In the genomic region with DNA sequence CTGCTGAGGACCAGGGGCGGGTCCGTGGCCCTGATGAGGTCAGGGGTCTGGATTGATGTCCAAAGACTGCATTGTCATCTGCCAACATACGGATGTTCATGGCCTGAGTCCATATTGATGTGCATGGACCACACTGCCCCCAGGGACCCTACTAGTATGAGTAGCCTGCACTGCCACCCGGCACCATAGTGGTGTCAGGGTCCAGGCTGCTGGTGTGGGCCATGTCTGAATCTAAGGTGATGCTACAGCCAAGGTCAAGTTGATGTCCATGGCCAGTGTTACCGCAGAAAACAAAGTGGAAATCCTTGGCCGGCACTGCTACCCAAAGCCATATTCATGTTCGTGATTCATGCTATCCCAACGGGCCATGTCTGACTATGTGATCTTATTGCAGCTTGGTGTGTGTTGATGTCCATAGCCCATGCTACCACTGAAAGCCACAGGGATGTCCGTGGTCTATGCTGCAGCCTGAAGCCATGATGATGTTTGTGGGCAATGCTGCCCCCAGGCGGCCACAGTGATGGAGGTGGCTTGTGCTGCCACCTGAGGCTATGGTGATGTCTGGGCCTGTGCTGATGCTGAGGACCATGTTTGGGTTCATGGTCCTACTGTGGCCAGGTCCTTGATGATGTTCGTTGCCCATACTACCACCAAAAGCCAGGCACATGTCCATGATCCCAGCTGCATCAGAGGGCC, we compare ENCODE assay signal across 10 mouse cellular contexts.
DNase-seq lines count a peak whose midpoint lies in the region; ATAC-seq and TF ChIP-seq lines count a peak whose summit lies in the region.
"Had no signal": no experiment of that assay in that cellular context is flagged by ENCODE, and none has a peak within 500 bp of the region (broad histone marks: within the 10 kb centered on the region; RNA-seq: fewer than 3 reads in every experiment).

No protein-coding gene starts in this region.

- peak; percentile 26 for DNase-seq in brain, adult 2 months (ENCODE audit: low read depth, low spot score)
- peak; percentile 17 for DNase-seq in liver, postnatal 0 days
- DNase-seq in natural killer cell, adult 2 months (ENCODE audit: low spot score in 2 of 2): no peak
- DNase-seq: gastrocnemius, postnatal 14 days had no signal

- peak; percentile 37 for TF ChIP-seq CTCF in liver, postnatal 0 days (IDR thresholded peaks at IDR 0.05; ENCODE audit: low read depth)

- H3K4me1 ChIP-seq in forebrain, embryonic 13.5 days: no peaks in the 10 kb centered on the region
- no peaks in the 10 kb centered on the region for H3K4me1 ChIP-seq in forebrain, embryonic 15.5 days
- no peaks in the 10 kb centered on the region for H3K4me1 ChIP-seq in midbrain, embryonic 12.5 days
- H3K4me1 ChIP-seq in midbrain, embryonic 16.5 days (ENCODE audit: control insufficient read depth, insufficient read depth, low read length): no peaks in the 10 kb centered on the region
- no peaks in the 10 kb centered on the region for H3K4me1 ChIP-seq in liver, postnatal 0 days (ENCODE audit: insufficient read depth)
- H3K4me1 ChIP-seq: lung, embryonic 15.5 days had no signal

- no peak for TF ChIP-seq EP300 in liver, postnatal 0 days (IDR thresholded peaks at IDR 0.05; ENCODE audit: low read depth)

- H3K4me2 ChIP-seq in forebrain, embryonic 13.5 days: no peak overlapping the region
- no peak overlapping the region for H3K4me2 ChIP-seq in forebrain, embryonic 15.5 days (replicated peaks)
- H3K4me2 ChIP-seq in midbrain, embryonic 12.5 days (replicated peaks): no peak overlapping the region
- no peak overlapping the region for H3K4me2 ChIP-seq in midbrain, embryonic 16.5 days (ENCODE audit: low read length)
- H3K4me2 ChIP-seq in liver, postnatal 0 days (ENCODE audit: low read depth, low read length): no peak overlapping the region
- H3K4me2 ChIP-seq: lung, embryonic 15.5 days had no signal

- no peak overlapping the region for H3K27ac ChIP-seq in forebrain, embryonic 13.5 days
- H3K27ac ChIP-seq in forebrain, embryonic 15.5 days (replicated peaks): no peak overlapping the region
- no peak overlapping the region for H3K27ac ChIP-seq in midbrain, embryonic 12.5 days (replicated peaks)
- no peak overlapping the region for H3K27ac ChIP-seq in midbrain, embryonic 16.5 days (ENCODE audit: low read length)
- no peak overlapping the region for H3K27ac ChIP-seq in liver, postnatal 0 days (ENCODE audit: low read depth)
- H3K27ac ChIP-seq: lung, embryonic 15.5 days had no signal

- no peaks in the 10 kb centered on the region for H3K9me3 ChIP-seq in forebrain, embryonic 13.5 days (replicated peaks)
- H3K9me3 ChIP-seq in forebrain, embryonic 15.5 days: no peaks in the 10 kb centered on the region
- H3K9me3 ChIP-seq in midbrain, embryonic 12.5 days: no peaks in the 10 kb centered on the region
- no peaks in the 10 kb centered on the region for H3K9me3 ChIP-seq in midbrain, embryonic 16.5 days (replicated peaks; ENCODE audit: control insufficient read depth, low read length, poor library complexity, severe bottlenecking)
- no peaks in the 10 kb centered on the region for H3K9me3 ChIP-seq in liver, postnatal 0 days (ENCODE audit: low read length)
- H3K9me3 ChIP-seq: lung, embryonic 15.5 days had no signal

- H3K9ac ChIP-seq in forebrain, embryonic 13.5 days: no peak overlapping the region
- no peak overlapping the region for H3K9ac ChIP-seq in forebrain, embryonic 15.5 days (replicated peaks)
- no peak overlapping the region for H3K9ac ChIP-seq in midbrain, embryonic 12.5 days (replicated peaks)
- no peak overlapping the region for H3K9ac ChIP-seq in midbrain, embryonic 16.5 days (ENCODE audit: low read depth, low read length)
- no peak overlapping the region for H3K9ac ChIP-seq in liver, postnatal 0 days (replicated peaks)
- H3K9ac ChIP-seq: lung, embryonic 15.5 days had no signal

- no peak overlapping the region for H3K4me3 ChIP-seq in forebrain, embryonic 13.5 days
- H3K4me3 ChIP-seq in forebrain, embryonic 15.5 days: no peak overlapping the region
- H3K4me3 ChIP-seq in midbrain, embryonic 12.5 days: no peak overlapping the region
- H3K4me3 ChIP-seq in midbrain, embryonic 16.5 days (ENCODE audit: low read depth, low read length): no peak overlapping the region
- H3K4me3 ChIP-seq in liver, postnatal 0 days (ENCODE audit: low read depth, low read length): no peak overlapping the region
- H3K4me3 ChIP-seq: lung, embryonic 15.5 days had no signal

- WGBS in forebrain, embryonic 13.5 days: 82% methylated on average over 11 of the region's 11 CpGs
- 86% methylated on average over 11 of the region's 11 CpGs for WGBS in forebrain, embryonic 15.5 days
- WGBS in midbrain, embryonic 12.5 days: 79% methylated on average over 11 of the region's 11 CpGs
- WGBS in midbrain, embryonic 16.5 days: 88% methylated on average over 11 of the region's 11 CpGs
- 70% methylated on average over 11 of the region's 11 CpGs for WGBS in liver, postnatal 0 days (ENCODE audit: insufficient replicate concordance)

- ATAC-seq in forebrain, embryonic 13.5 days: peak; percentile 36; the same call in 1 of the 2 replicates
- no peak for ATAC-seq in forebrain, embryonic 15.5 days (replicated peaks)
- peak; percentile 41; the same call in 1 of the 2 replicates for ATAC-seq in midbrain, embryonic 12.5 days (ENCODE audit: low FRiP score, low read depth)
- ATAC-seq in midbrain, embryonic 16.5 days: no peak
- ATAC-seq in liver, postnatal 0 days: no peak
- no peak for ATAC-seq in activated CD4-positive, CD25-positive, alpha-beta regulatory T cell, adult 4 months

- H3K27me3 ChIP-seq in forebrain, embryonic 13.5 days: no peaks in the 10 kb centered on the region
- H3K27me3 ChIP-seq in forebrain, embryonic 15.5 days: no peaks in the 10 kb centered on the region
- no peaks in the 10 kb centered on the region for H3K27me3 ChIP-seq in midbrain, embryonic 12.5 days
- H3K27me3 ChIP-seq in midbrain, embryonic 16.5 days (ENCODE audit: control insufficient read depth, insufficient read depth, low read depth, low read length): no peaks in the 10 kb centered on the region
- H3K27me3 ChIP-seq in liver, postnatal 0 days (ENCODE audit: insufficient read depth, low read length): no peaks in the 10 kb centered on the region
- H3K27me3 ChIP-seq: lung, embryonic 15.5 days had no signal

- no peaks in the 10 kb centered on the region for H3K36me3 ChIP-seq in forebrain, embryonic 13.5 days (ENCODE audit: poor library complexity, severe bottlenecking)
- no peaks in the 10 kb centered on the region for H3K36me3 ChIP-seq in forebrain, embryonic 15.5 days
- H3K36me3 ChIP-seq in midbrain, embryonic 12.5 days: no peaks in the 10 kb centered on the region
- no peaks in the 10 kb centered on the region for H3K36me3 ChIP-seq in midbrain, embryonic 16.5 days (ENCODE audit: control insufficient read depth, insufficient read depth, low read length)
- no peaks in the 10 kb centered on the region for H3K36me3 ChIP-seq in liver, postnatal 0 days (replicated peaks; ENCODE audit: insufficient read depth, low read length)
- H3K36me3 ChIP-seq: lung, embryonic 15.5 days had no signal

Comparison
In these comparisons a context has a peak if more than half of its experiments do, and no peak if none do; other contexts are left out.
1. ATAC-seq: peak in forebrain, embryonic 13.5 days (single experiment) and midbrain, embryonic 12.5 days (single experiment); none in forebrain, embryonic 15.5 days (single experiment), midbrain, embryonic 16.5 days (single experiment), liver, postnatal 0 days (single experiment) and activated CD4-positive, CD25-positive, alpha-beta regulatory T cell, adult 4 months (single experiment).
2. DNase-seq: peak in brain, adult 2 months (single experiment) and liver, postnatal 0 days (single experiment); none in natural killer cell, adult 2 months (0 of 2).